Mouse (Mus musculus): ENCODE data around the gene Rab7b.

GRCm38 (mm10) chr1:131703482-131703881, 15.0 kb downstream of the Rab7b start:
- TF ChIP-seq CEBPB (IDR thresholded peaks at IDR 0.05; ENCODE audit: low read depth) (no peak), CTCF (IDR thresholded peaks at IDR 0.05; ENCODE audit: control insufficient read depth, insufficient read depth, insufficient read length) (no peak), MAX (IDR thresholded peaks at IDR 0.05) (no peak), MYOG (IDR thresholded peaks at IDR 0.05; ENCODE audit: control insufficient read depth, extremely low read depth, insufficient read length) (no peak), USF1 (IDR thresholded peaks at IDR 0.05; ENCODE audit: low read depth) (no peak)

All from C2C12 (cell line).